Mouse (Mus musculus) embryonic facial prominence, embryonic 14.5 days (tissue): ENCODE measurements around the gene Hrasls. TPM values are rescaled to one million over a fixed set of nuclear protein-coding genes. Genes with fewer than 3 reads are reported as not detected.

Experiments used
- ATAC-seq: fragments of 200-750 bp; cut with Nextera tagmentation; 2 replicates; pipeline ENCODE4 v1.8.0; 2017; ENCODE audit warnings: low read depth, moderate number of reproducible peaks, moderate TSS enrichment
- DNase-seq: peaks from one replicate; pipeline ENCODE4 v3.0.0-alpha.2; 2015; ENCODE audit warnings: low spot score
- H3K27ac ChIP-seq: fragments of 300-500 bp; sonication (generic); replicated peaks from 2 replicates; pipeline ENCODE4 v1.5.1; 2014; ENCODE audit warnings: low read depth, mild to moderate bottlenecking, low read length, moderate library complexity
- H3K27me3 ChIP-seq: fragments of 300-500 bp; sonication (generic); replicated peaks from 2 replicates; pipeline ENCODE4 v1.6.1; 2014; ENCODE audit warnings: low read length; ENCODE audit not compliant: control insufficient read depth, insufficient read depth
- H3K36me3 ChIP-seq: fragments of 300-500 bp; sonication (generic); 2 replicates; pipeline ENCODE4 v1.6.1; 2014; ENCODE audit warnings: low read length, mixed read lengths; ENCODE audit not compliant: control insufficient read depth, insufficient read depth
- H3K4me1 ChIP-seq: fragments of 300-500 bp; sonication (generic); 2 replicates; pipeline ENCODE4 v1.6.1; 2014; ENCODE audit warnings: antibody characterized with exemption, low read length; ENCODE audit not compliant: control insufficient read depth, insufficient read depth
- H3K4me2 ChIP-seq: fragments of 300-500 bp; sonication (generic); 2 replicates; pipeline ENCODE4 v1.6.1; 2014; ENCODE audit warnings: low read depth, mild to moderate bottlenecking, low read length, moderate library complexity, mixed read lengths
- H3K4me3 ChIP-seq: fragments of 300-500 bp; sonication (generic); 2 replicates; pipeline ENCODE4 v1.5.1; 2014; ENCODE audit warnings: low read depth, mild to moderate bottlenecking, low read length
- H3K9ac ChIP-seq: fragments of 300-500 bp; sonication (generic); 2 replicates; pipeline ENCODE4 v1.6.1; 2014; ENCODE audit warnings: low read depth, mild to moderate bottlenecking, low read length, moderate library complexity, mixed read lengths
- H3K9me3 ChIP-seq: fragments of 300-500 bp; sonication (generic); 2 replicates; pipeline ENCODE4 v1.6.1; 2016; ENCODE audit warnings: low read length; ENCODE audit not compliant: control insufficient read depth
- WGBS: fragments of 180-500 bp; shearing (Covaris S2); extraction: QIAGEN DNeasy Blood & Tissue Kit; methylation state at CpG from one replicate; pipeline ENCODE4 v1.1.7; 2014; 5-methylcytosine and 5-hydroxymethylcytosine counted together
- polyA plus RNA-seq: library from polyadenylated mRNA; unstranded; fragments of >200 nt; fragmentation: Nextera tagmentation; extraction: Ambion mirVana; gene quantifications from 2 replicates; pipeline ENCODE4 v1.2.1, GENCODE M21; 2014

Gene Hrasls
- 2.2 and 2.7 TPM in 2 replicates for polyA plus RNA-seq

DNA sequence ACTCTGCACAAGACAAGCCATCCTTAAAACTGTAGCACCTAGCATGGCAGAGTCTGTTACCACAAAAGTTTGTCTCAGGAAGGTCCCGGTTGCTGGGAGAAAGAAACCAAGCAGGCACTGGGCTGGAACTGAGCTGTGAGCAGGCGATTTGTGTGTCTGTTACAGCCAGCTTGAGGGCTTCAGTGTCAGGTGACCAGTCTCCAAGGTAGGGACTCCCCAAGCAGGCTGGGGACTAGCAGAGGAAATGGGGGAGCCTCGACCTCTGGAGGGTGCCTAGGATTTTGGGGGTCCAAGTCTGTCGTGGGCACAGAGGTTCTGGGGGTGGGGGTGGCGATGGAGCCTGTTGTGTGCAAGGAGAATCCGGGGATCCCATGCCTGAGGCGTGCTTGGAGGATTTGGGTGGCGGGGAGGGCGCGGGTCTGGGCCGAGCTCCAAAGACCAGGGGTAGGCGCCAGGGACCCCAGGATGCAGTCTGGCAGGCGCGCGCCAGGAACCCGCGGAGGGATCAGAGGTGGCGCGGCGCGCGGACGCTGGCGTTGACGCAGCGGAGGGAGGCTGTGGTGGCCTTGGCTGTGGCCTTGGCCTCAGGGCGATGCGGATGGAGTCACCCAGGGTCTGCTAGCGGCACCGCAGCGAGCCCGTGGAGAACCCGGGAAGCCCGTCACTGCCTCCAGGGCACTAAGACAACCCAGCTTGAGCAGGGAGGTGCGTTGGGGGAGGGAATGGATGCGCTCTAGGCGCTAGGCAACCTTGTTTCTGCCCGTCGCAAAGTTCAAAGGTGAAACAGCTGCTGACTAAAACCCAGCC, at the start of gene Hrasls:
Hrasls (plus strand) TSS at position 91 of the 807 bp plus-strand sequence.
- Histone ChIP-seq H3K9me3 (no peaks in the 10 kb centered on the region), H3K9ac (peak within 1 kb of the TSS; percentile 65), H3K4me1 (peaks cover 4% of the 10 kb centered on the region; the same call in 1 of the 2 replicates), H3K4me3 (peak within 1 kb of the TSS; percentile 44), H3K4me2 (peak within 1 kb of the TSS; percentile 94), H3K27me3 (peaks cover 3% of the 10 kb centered on the region; the same call in 1 of the 2 replicates), H3K27ac (no peak within 1 kb of the TSS), H3K36me3 (no peaks in the 10 kb centered on the region)
- DNase-seq, result peak; percentile 35
- peak; percentile 86 for ATAC-seq
- WGBS, result 2% methylated on average over 24 of the region's 39 CpGs

DNA sequence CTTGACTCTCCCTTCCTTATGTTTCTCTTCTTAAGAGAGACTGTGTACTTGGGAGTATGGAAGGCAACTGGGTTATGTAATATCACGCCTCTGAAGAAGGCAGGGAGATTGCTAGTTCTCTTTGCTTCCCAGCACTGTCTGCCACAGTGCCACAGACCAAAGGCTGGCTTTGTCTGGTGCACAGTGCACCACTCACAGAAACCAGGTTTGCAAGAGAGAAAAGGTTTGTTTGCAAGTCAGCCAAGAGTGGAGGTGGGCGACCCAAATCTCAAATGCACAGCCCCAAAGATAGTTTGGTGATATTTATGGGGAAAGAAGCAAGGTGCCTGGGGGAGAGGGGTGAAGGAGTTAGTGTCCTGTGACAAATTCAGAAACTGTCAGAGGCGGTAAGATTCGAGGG, 47.2 kb upstream of the Hrasls start:
- 83% methylated on average over 4 of the region's 4 CpGs for WGBS
- H3K4me2 ChIP-seq, result no peak overlapping the region
- DNase-seq (no peak), ATAC-seq (no peak)
- no peaks in the 10 kb centered on the region for H3K27me3 ChIP-seq
- H3K9ac ChIP-seq, result no peak overlapping the region
- H3K4me3 ChIP-seq, result no peak overlapping the region
- H3K27ac ChIP-seq, result no peak overlapping the region
- no peaks in the 10 kb centered on the region for H3K4me1 ChIP-seq
- no peaks in the 10 kb centered on the region for H3K36me3 ChIP-seq
- H3K9me3 ChIP-seq, result peaks cover 5% of the 10 kb centered on the region; the same call in 1 of the 2 replicates

DNA sequence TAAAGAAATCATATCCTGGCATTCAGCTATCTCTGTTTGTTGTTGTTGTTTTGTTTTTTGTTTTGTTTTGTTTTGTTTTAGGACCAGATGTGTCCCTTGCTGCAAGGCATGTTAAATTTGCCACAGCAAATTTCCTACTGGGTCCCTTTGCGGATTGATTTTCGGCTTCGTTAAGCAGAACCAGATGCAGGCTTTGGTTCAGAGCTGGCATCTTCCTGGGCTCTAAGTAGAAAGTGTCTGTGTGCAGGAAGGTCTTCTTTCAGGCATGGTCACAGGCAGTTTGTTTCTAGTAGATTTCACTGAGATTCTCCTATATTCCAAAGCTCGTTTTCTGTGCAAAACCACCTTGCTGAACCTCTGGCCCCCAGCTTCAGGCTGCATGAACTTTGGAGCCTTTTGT, 42.4 kb upstream of the Hrasls start:
- Histone ChIP-seq H3K9me3 (no peaks in the 10 kb centered on the region), H3K4me1 (no peaks in the 10 kb centered on the region), H3K27ac (no peak overlapping the region), H3K4me2 (no peak overlapping the region), H3K9ac (no peak overlapping the region), H3K27me3 (no peaks in the 10 kb centered on the region), H3K36me3 (no peaks in the 10 kb centered on the region), H3K4me3 (no peak overlapping the region)
- DNase-seq (no peak), ATAC-seq (no peak)
- WGBS, result 43% methylated on average over 4 of the region's 4 CpGs

DNA sequence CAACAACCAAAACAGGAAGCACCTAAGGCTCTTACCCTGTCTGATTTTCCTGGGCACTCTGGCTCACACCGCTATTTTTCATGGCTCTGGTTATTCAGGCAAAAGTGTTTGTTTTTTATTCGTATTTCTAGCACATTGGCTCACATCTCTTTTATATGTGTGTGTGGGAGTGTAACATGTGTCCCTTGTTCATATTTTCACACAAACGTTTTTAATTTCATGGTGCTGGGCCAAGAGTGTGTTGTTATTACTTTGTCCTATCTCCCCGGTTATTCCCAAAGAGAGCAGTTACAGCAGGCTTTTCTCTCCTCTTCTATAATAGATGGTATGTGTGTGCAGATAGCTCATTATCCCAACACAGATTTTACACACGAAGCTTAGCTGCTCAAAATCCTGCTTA, 37.8 kb upstream of the Hrasls start:
- Histone ChIP-seq H3K4me3 (no peak overlapping the region), H3K27ac (no peak overlapping the region), H3K9me3 (no peaks in the 10 kb centered on the region), H3K4me1 (no peaks in the 10 kb centered on the region), H3K36me3 (no peaks in the 10 kb centered on the region), H3K4me2 (no peak overlapping the region), H3K27me3 (no peaks in the 10 kb centered on the region), H3K9ac (no peak overlapping the region)
- ATAC-seq (no peak), DNase-seq (no peak)
- 78% methylated on average over 5 of the region's 5 CpGs for WGBS

DNA sequence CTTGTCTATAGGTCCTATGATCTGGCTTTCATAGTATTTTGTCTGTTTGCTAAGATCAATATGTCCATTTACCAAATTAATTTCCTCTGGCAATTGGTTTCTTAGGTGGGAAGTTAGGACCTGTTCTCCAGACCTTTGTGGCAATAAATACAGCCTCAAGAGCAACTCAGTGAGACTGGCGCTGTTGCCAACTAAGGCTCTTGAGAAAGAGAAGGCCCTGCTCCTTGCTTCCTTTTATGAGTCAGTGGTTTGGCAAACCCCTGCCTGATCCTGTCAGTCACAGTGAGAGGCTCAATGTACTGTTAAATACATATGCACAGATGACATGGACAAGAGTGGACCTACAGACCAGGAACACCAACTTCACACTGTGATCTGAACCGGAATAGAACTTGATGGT, 36.3 kb upstream of the Hrasls start:
- Histone ChIP-seq H3K27me3 (no peaks in the 10 kb centered on the region), H3K9ac (no peak overlapping the region), H3K4me2 (no peak overlapping the region), H3K4me1 (no peaks in the 10 kb centered on the region), H3K27ac (no peak overlapping the region), H3K36me3 (no peaks in the 10 kb centered on the region), H3K9me3 (no peaks in the 10 kb centered on the region), H3K4me3 (no peak overlapping the region)
- ATAC-seq (no peak), DNase-seq (no peak)
- WGBS, result 94% methylated on average over 2 of the region's 2 CpGs

DNA sequence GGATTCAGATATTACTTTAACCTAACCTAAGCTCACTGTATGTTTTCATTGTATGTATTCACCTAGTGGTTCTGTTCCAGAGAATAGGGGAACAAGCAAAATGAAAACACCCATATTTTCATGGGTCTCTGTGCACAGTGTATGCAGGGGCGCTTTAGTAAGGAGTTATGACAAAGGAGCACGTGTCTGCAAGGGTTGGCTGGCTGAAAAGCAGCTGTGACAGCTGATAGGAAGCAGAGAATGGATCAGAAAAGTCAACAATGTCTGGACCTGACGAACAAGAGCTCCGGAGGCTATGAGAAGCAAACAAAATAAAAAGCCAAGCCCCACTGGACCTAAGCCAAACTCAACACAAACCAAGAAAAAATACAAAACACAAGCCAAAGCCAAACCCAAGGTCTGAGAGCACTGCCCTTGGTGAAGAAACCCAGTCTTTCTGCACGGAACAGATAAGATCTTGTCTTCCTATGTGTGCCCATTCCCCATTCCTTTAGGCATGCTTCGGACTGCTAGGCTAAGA, 34.6 kb upstream of the Hrasls start:
- 51% methylated on average over 6 of the region's 6 CpGs for WGBS
- Histone ChIP-seq H3K27me3 (no peaks in the 10 kb centered on the region), H3K9me3 (no peaks in the 10 kb centered on the region), H3K4me3 (no peak overlapping the region), H3K27ac (no peak overlapping the region), H3K4me2 (no peak overlapping the region), H3K4me1 (no peaks in the 10 kb centered on the region), H3K36me3 (no peaks in the 10 kb centered on the region), H3K9ac (no peak overlapping the region)
- peak; percentile 44 for DNase-seq
- ATAC-seq, result no peak; the same call in 1 of the 2 replicates

DNA sequence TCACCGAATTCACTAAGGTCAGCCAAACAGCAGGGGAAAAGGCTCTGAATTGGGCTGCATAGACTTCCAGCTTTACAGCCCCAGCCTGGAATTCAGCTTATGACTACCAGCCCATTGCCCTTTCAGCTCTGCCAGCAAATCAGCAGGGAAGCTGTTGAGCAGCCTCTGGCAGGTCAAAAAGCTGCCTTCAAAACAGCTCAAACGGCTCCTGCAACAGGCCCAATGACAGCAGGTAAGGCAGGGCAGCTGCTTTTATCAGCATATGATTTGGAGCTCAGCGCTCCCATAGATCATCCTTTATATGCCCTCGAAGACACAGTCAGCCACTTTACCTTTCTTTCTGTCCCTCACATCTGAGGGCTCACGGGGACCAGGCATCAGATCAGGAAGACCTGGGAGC, 16.6 kb upstream of the Hrasls start:
- no peaks in the 10 kb centered on the region for H3K4me1 ChIP-seq
- no peaks in the 10 kb centered on the region for H3K27me3 ChIP-seq
- no peak overlapping the region for H3K27ac ChIP-seq
- 44% methylated on average over 5 of the region's 5 CpGs for WGBS
- H3K9me3 ChIP-seq, result no peaks in the 10 kb centered on the region
- ATAC-seq, result no peak
- H3K4me3 ChIP-seq, result no peak overlapping the region
- no peaks in the 10 kb centered on the region for H3K36me3 ChIP-seq
- no peak overlapping the region for H3K9ac ChIP-seq
- DNase-seq, result no peak
- H3K4me2 ChIP-seq, result no peak overlapping the region

DNA sequence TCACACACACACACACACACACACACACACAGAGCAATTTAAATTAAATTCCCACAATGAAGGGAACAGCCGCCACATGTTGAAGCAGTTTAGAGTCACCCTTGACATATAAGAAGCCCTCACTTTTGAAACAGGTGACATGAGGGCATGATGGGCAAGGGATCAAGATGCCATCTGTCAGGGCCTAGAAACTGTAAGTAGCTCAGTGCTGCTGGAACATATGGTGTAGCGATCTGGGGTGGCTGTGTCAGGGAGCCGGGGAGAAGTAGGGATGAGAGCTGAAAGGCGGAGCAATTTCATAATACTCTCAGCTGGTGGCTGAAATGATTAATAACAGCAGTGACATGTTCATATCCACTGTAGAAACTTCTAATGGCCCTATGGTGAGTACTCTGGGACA, 15.5 kb upstream of the Hrasls start:
- Histone ChIP-seq H3K9me3 (no peaks in the 10 kb centered on the region), H3K4me1 (no peaks in the 10 kb centered on the region; the same call in 1 of the 2 replicates), H3K4me2 (no peak overlapping the region), H3K27me3 (no peaks in the 10 kb centered on the region), H3K27ac (no peak overlapping the region), H3K9ac (no peak overlapping the region), H3K36me3 (no peaks in the 10 kb centered on the region), H3K4me3 (no peak overlapping the region)
- ATAC-seq (peak; percentile 27; the same call in 1 of the 2 replicates), DNase-seq (peak; percentile 59)
- WGBS, result 47% methylated on average over 4 of the region's 4 CpGs
